Mouse (Mus musculus) lung, adult 2 months (tissue): ENCODE results near the gene Ulbp1. TPM values are rescaled to one million over a fixed set of nuclear protein-coding genes. Genes with fewer than 3 reads are reported as not detected.
"Not testable (repeated sequence)": the region's sequence is repeated elsewhere in the genome, so short reads cannot be mapped to it uniquely, and the experiment has no call there.

Experiments
- DNase-seq: peaks from one replicate; pipeline ENCODE4 v3.0.0; 2022
- H3K4me1 ChIP-seq: fragments of 200-500 bp; 2 replicates; pipeline ENCODE4 v1.6.1; 2011; ENCODE audit warnings: low read length; ENCODE audit not compliant: control insufficient read depth, insufficient read depth
- H3K4me3 ChIP-seq: fragments of 200-500 bp; replicated peaks from 2 replicates; pipeline ENCODE3; 2011; ENCODE audit warnings: low read depth, mild to moderate bottlenecking, control low read depth, low read length; ENCODE audit errors: extremely low read depth
- CTCF ChIP-seq: fragments of 200-500 bp; IDR thresholded peaks from 2 replicates; pipeline ENCODE4 v1.5.1; 2011; ENCODE audit warnings: mild to moderate bottlenecking, low read length, control low read depth; ENCODE audit not compliant: insufficient read depth
- POLR2A ChIP-seq: fragments of 200-500 bp; IDR thresholded peaks from 2 replicates; pipeline ENCODE4 v1.6.1; 2011; ENCODE audit warnings: low read depth, mild to moderate bottlenecking, control low read depth, low read length, borderline replicate concordance; ENCODE audit errors: extremely low read depth
- WGBS: fragments of 180-500 bp; shearing (Covaris S2); methylation state at CpG from one replicate; pipeline ENCODE4 v1.1.7; 2018; 5-methylcytosine and 5-hydroxymethylcytosine counted together
- polyA plus RNA-seq: library from polyadenylated mRNA; depleted of rRNA; stranded (reverse); fragments of >200 nt; gene quantifications from 2 replicates; pipeline ENCODE4 v1.2.3, GENCODE M21; 2012; rRNA removed

Gene Ulbp1
- polyA plus RNA-seq = 0.75 and 0.85 TPM in 2 replicates

GRCm38 (mm10) chr10:7473197-7473889 lies at the start of gene Ulbp1:
Gene Ulbp1, minus strand, starts transcription at chr10:7473638.
- no peak for TF ChIP-seq POLR2A
- no peak for TF ChIP-seq CTCF
- 12% methylated on average over 13 of the region's 13 CpGs for WGBS
- H3K4me1 ChIP-seq = peaks cover 2% of the 10 kb centered on the region; the same call in 1 of the 2 replicates
- peak; percentile 70 for DNase-seq
- H3K4me3 ChIP-seq = peak within 1 kb of the TSS; percentile 66

DNA sequence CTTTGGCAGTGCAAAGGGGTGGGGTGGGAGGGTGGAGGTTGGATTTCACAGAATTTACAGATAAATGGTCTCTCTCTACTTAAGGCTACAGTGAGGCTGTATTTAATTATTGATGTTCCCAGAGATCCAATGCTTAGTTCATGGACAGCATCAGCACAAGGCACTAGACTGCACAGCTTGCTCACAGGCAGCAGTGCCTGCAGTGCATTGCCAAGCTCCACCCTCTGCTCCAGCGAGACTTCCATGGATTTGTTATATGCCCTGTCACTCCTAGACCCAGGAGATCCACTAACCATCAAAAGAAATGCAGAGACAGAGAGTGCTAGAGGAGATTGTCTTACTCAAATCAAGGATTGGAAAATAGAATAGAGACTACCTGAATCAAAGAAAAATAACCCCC lies 24.7 kb upstream of the Ulbp1 start:
- not testable (repeated sequence) for H3K4me1 ChIP-seq, DNase-seq, H3K4me3 ChIP-seq
- 29% methylated on average over 1 of the region's 1 CpGs for WGBS

GRCm38 (mm10) chr10:7492384-7492783 lies 18.9 kb upstream of the Ulbp1 start:
- H3K4me1 ChIP-seq, H3K4me3 ChIP-seq, DNase-seq: not testable (repeated sequence)
- 9% methylated on average over 10 of the region's 10 CpGs for WGBS

GRCm38 (mm10) chr10:7483650-7484049 lies 10.2 kb upstream of the Ulbp1 start:
- no peak for TF ChIP-seq POLR2A
- no peak for TF ChIP-seq CTCF
- Histone ChIP-seq H3K4me3 (no peak overlapping the region), H3K4me1 (no peaks in the 10 kb centered on the region)
- no peak for DNase-seq
- 55% methylated on average over 4 of the region's 4 CpGs for WGBS

DNA sequence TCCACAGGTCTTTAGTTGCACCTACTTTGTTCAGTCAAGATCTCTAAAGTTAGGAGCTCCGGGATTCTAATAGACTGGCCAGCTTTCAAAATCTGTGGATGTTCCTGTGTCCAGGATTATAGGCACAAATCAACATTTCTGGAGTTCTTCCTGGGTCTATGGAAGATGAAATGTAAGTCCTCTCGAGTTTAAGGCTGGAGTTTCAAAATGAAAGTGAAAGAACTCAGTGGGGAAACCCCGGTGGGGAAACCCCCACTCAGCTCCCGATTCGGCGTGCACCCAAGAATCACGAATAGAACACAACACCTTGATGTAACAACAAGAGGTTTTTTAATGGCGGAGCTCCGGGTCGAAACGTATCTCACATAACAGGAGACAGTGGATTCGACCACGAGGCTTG lies 787 bp upstream of the Ulbp1 start:
- WGBS = 38% methylated on average over 7 of the region's 13 CpGs
- not testable (repeated sequence) for H3K4me1 ChIP-seq, H3K4me3 ChIP-seq, DNase-seq

DNA sequence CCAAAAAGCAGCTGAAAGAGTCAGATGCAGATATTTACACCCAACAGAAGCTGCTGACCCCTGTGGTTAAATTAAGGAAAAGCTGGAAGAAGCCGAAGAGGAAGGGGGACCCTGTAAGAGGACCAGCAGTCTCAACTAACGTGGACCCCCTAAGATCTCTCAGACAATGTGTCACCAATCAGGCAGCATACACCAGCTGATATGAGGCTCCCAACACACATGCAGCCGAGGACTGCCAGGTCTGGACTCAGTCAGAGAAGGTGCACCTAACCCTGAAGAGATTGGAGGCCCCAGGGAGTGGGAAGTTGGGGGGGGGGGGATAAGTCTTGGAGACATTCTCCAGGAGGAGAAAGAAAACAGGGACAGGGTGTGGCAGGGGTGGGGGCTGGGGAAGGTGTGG lies 1.8 kb downstream of the Ulbp1 start:
- DNase-seq = no peak
- peaks cover 2% of the 10 kb centered on the region; the same call in 1 of the 2 replicates for H3K4me1 ChIP-seq
- TF ChIP-seq CTCF = no peak
- TF ChIP-seq POLR2A = no peak
- WGBS = 59% methylated on average over 3 of the region's 3 CpGs
- no peak overlapping the region for H3K4me3 ChIP-seq

DNA sequence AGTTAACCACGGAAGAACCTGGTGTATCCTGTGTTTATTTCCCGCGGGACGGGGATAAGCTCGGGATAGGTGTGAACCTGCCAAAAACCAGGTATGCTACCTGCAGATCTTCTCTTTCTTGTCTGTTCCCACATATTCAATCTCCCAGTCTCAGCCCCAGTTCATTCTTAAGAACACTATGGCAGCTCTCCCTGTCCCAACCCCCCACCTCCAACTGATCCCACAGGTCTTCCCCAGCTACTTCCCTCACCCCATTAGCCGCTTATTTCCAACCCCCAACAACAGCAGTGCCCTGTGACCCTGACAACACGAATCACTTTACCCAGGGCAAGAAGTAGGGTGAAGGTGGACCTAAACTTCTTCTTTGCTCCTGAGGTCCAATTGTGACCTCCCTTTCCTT lies 3.0 kb downstream of the Ulbp1 start:
- no peak overlapping the region for H3K4me3 ChIP-seq
- no peak for DNase-seq
- 2% methylated on average over 7 of the region's 7 CpGs for WGBS
- H3K4me1 ChIP-seq = peaks cover 2% of the 10 kb centered on the region; the same call in 1 of the 2 replicates
- TF ChIP-seq POLR2A (no peak), CTCF (no peak)

DNA sequence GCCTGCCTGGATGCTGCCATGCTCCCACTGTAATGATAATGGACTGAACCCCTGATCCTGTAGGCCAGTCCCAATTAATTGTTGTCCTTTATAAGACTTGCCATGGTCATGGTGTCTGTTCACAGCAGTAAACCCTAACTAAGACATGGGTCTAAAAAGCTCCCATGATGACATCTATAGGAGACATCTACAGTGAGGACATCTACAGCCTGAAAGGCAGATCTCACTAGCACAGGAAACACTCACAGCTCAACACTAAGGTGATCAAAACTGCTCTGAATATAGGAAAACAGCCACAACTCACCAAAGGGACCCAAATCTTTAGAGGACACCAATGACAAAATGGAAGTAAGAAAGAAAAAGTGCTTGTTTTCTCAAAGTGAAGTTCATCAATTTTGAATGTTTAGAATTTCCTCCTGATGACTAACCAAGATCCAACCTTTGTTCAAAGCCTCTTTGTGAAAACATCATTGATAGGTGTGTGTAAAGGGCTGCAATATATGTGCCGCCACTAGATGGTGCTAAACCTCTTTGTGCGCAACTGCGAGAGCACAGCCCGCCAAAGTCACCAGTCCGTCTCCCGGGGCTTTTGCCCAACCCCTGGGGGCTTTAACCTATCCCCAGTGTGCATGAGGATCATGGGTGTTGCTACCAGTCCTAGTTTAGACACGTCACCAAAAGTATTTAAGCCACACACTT lies 3.6 kb downstream of the Ulbp1 start:
- 1% methylated on average over 7 of the region's 7 CpGs for WGBS
- not testable (repeated sequence) for H3K4me3 ChIP-seq, H3K4me1 ChIP-seq
- 0 out of 2 replicates have a peak, but pooled peaks have one; percentile 24 for TF ChIP-seq CTCF
- DNase-seq = peak; percentile 56

- no peak for TF ChIP-seq CTCF
- TF ChIP-seq POLR2A = no peak
- no peak for DNase-seq
- Histone ChIP-seq H3K4me1 (no peaks in the 10 kb centered on the region), H3K4me3 (no peak overlapping the region)
- WGBS = 45% methylated on average over 3 of the region's 3 CpGs
These were observed 11.4 kb downstream of the Ulbp1 start for GRCm38 (mm10) chr10:7462006-7462405.

GRCm38 (mm10) chr10:7438928-7439327 lies 34.5 kb downstream of the Ulbp1 start:
- TF ChIP-seq POLR2A (no peak), CTCF (no peak)
- H3K4me3 ChIP-seq = no peak overlapping the region
- 59% methylated on average over 2 of the region's 2 CpGs for whole genome bisulfite sequencing
- no peak for DNase-seq
- H3K4me1 ChIP-seq = no peaks in the 10 kb centered on the region
